Mouse (Mus musculus) layer of hippocampus, adult 18-20 months (tissue): ENCODE data around the gene Gna15. TPM values are rescaled to one million over a fixed set of nuclear protein-coding genes. Genes with fewer than 3 reads are reported as not detected.

Experiments
- DNase-seq, 2 experiments: peaks; one replicate each; pipeline ENCODE4 v3.0.0; 2022; ENCODE audit warnings: low spot score in 2 of 2
- total RNA-seq, 2 experiments: library from RNA; stranded (reverse); gene quantifications; 2 replicates each; pipeline ENCODE4 v1.2.3; 2021

Gene Gna15
- total RNA-seq, 2 experiments from 2014 or later, result 3.9 to 4.4 TPM

DNA sequence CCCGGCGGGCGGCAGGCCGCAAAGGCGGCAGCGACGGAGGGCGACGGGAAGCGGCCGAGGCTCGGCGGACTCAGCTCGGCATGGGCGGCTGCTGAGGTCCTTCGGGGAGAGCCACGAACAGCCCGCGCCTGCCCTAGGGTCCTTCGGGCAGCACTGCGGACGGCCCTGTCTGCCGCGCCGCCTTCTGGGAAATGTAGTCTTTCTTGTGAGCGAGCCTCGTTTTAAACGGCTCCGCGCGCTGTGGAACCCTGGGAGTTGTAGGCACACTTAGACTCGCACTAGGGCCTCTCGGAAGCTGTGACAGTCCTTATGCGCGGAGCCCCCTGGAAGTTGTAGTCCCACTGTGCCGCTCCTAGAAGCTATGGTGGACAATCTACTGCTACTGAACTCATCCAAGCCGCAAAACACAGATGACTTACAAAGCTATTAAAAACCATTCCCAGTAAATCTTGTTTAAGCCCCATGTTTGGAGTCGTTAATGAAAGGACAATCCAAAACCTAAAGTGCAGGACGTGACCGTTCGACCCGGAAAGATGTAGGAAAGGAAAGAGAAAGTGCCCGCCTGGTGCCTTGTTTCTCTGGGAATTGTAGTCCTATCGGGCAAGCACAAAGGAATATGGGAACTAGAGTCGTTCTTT is 27.6 kb downstream of the Gna15 start, which contains the start of gene Ncln:
TSS of gene Ncln (minus strand) at position 129 of the 638 bp plus-strand sequence.
- DNase-seq, result peak; percentile 97 to 100

DNA sequence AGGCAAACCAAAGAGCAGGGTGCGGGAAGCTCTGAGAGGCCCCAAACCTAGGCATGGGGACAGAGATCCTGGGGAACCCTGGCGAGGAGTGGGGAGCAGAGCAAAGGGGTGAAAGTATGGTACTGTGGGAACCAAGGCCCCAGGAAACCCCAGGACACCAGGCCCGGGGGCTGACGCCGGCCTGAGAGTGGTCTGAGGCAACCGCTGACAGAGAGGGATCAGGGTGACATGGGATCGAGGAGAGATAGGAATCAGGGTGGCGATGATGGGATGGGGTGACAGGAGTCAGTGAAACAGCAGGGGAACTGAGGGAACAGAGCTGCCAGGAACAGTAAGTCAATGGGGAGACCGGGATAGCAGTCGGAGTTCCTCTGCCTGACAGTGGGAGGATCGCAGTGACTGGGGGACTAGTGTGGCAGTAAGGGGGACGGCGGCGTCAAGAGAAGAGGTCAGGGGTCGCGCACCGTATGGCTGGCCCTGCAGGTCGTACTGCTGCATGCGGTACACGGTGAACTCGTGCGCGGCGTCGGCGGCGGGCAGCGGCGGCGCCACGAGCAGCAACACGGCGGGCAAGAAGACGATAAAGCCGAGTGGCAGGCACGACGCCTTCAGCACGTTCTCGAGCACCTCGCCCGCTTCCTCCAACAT is 28.3 kb downstream of the Gna15 start:
- DNase-seq, result no peak

DNA sequence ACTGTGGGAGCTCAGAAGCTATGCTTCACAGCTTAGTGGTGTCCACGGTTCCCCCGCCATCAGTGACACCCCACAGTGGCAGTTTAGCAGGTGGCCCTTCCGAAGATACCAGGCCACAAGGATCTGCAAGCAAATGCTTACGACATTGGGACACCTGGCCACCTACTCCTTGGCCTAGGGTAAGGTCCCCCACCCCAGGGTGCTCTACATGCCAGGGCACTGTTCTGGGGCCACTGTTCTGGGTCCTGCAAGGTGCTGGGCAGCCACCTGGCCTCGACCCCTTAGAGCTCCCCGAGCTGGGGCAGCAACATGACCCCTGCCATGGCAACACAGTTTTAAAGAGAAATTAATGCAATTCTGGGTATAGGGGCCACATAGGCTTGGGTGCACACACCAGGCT is 28.9 kb downstream of the Gna15 start:
- DNase-seq, result no peak

DNA sequence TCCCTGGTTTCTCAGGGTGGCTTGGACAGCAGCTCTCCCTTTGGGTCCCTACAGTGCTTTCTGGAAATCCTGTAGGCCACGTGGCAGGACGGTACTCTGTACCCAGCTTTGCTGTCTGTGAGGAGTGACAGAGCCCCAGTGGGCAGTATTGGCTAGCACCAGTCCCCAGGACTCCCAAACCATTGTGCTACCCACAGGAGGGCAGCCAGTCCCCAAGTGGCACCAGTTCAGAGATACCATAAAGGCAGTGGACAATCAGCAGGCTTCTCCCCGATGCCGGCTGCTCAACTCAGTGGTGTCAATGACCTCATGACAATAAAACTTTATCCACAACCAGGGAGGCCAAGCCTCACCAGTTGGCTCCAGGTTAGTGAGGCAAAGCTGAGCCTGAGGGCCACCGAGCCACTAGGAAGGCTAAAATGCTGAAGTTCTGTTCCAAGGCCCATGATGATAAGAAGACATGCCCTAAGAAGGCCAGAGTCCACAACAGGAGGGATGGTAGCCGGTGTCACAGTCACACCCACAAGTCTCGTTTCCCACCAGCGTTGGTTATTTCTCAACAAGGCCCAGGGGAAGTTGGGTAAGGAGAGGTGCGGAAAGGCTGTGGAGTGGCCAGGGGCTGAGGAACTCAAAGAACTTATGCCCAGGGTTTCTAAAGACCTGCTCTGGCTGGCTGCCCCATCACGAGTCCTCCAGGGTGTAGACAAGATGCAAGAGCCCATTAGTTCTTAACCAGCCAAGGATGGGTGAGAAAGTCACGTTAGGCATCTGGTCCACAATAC is 29.6 kb downstream of the Gna15 start:
- peak in 1 of 2 experiments; percentile 10 for DNase-seq

DNA sequence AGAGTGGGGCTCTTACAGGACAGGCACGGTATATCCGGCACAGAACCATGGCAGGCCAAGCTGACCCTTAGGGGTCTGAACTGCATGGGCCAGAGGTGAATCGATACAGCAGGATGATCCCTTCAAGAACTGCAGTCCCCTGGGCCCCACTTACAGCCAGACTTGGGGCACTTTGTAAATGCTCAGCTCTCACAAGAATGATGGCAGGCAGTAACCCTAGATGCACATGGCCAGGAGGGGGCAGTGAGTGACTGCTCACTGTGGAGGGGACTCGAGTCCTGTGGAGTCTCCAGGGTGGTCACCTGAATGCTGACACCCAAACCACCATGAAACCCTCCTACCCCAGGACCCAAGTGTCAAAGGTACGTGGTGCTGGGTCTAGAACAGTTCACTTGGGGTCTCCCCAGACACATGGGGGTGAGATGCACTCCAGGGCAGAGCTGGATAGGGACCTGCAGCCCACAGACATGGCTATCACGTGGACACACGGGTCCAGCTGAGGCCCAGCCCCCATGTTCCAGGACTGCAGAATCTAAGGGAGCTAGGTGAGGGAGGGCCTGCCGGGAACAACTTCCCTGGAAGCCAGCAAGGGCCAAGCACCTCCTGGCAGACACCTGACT is 30.3 kb downstream of the Gna15 start:
- no peak for DNase-seq

DNA sequence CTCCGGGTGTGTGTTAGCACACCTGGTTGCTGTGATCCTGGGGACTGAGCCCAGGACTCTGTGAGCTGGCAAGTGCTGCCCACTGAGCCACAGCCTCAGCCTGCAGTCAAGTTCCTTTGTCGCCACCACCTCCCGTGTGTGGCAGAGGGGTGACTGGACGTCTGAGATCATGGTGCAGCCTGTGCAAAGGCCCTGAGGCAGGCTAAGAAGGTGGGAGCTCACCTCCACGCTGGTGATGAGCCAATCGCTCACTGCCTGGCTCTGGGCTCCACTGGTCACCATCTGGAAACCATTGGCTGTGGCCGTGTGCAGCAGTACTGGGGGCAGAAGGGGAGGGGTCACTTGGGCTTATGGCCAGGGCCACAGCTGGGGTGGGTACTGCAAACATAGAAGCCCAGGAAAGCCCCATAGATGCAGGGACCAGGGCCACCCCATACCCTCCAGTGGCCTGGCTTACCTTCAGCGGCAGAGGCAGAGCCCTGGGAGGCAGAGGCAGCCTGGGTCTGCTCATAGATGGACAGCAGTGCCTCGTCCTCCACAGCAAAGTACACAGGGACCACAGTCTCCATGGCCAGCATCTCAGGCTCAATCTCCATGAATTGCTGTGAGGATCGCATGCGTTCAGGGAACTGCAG is 31.3 kb downstream of the Gna15 start:
- no peak for DNase-seq

DNA sequence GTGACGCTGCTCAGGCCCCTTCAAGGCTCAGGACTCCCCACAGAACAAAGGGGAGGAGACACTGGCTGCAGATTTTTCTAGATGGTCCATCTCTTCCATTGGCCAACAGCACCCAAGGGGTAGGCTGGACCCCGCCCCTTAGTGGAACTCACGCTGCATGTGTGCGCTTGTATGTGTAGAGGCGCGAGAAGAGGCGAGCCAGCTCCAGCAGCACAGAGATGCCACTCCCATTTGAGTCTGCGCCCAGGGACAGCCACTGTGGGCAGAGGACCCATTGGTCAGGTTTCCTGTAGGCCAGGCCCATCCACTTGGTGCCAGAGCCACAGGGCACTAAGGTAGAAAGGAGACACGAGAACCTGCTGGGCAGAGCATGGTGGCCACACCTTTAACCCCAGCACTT is 33.0 kb downstream of the Gna15 start:
- no peak for DNase-seq

DNA sequence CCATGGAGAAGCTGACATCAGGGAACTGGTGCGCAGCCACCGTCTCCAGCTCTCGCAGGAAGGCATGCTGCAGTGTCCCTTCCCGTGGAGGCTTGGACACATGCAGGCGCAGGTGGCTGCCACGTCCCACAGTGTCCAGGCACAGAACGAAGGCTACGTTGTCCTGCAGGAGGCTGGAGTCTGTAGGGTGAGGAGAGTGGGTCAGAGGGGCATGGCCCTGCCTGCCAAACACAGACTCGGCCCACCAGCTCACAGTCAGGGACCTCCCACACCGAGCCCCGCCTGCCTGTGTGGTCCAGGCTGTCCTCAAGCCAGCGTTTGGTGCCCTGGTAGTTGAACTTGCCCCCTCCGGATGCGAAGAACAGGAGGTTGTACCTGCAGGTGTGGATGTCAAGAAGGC is 34.1 kb downstream of the Gna15 start:
- no peak for DNase-seq

DNA sequence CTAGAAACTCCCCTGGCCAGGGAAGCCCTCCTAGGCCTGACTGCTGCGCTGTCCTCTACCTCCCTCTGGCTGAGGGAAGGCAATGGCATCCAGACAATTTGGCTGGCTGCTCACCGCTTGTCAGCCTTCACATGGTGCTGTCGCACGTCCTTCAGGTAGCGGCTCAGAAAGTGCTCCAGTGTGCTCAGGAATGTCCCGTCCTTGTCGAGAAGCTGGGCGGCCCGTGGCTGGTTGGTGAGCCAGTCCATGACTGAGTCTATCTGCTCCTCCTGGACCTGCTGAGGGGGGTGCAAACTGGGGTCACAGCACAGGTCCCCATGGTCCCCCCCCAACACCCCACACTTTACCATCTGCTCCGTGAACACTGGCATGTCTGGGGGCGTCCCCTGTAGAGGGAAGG is 35.9 kb downstream of the Gna15 start:
- DNase-seq, result no peak

DNA sequence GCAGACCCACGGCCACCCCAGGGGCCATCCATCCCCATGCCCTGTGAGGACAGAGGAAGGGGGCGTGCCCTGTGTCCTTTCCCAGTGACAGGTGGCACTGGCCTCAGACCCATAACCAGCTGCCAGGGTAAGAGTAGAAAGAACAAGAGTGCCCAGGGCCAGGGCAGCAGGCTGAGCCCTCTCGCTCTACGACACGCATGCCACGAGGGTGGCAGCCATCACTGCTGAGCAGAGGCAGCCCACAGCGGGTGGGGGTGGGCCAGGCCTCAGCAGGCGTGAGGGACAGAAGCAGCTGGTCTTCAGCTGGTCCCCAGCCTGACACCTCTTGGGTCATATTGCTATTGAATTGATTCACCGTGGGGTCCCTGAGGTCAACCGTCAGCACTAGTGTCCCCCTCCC is 37.5 kb downstream of the Gna15 start:
- DNase-seq, result no peak

DNA sequence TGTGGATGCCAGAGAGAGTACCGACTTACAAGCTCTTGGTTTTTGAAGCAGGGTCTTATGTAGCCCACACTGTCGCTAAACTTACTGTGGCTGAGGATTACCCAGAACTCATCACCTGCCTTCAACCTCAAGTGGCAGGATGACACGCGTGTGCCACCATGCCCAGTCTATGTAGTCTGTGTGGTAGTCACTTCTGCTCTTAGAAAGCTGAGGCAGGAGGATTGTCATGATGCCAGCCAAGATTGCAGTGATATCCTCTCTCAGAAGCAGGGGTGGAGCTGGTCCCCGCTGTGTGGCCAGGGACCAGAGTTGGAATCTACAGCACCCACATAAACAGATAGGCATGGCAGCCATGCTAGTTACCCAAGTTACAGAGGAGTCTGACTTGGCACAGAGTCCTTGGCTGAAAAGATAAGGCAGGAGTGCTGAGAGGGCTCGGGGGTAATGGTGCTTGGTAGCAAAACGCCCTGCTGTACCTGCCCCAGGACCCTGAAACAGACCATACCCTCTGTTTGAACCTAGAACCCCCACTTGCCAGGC is 38.5 kb downstream of the Gna15 start:
- DNase-seq, result no peak

DNA sequence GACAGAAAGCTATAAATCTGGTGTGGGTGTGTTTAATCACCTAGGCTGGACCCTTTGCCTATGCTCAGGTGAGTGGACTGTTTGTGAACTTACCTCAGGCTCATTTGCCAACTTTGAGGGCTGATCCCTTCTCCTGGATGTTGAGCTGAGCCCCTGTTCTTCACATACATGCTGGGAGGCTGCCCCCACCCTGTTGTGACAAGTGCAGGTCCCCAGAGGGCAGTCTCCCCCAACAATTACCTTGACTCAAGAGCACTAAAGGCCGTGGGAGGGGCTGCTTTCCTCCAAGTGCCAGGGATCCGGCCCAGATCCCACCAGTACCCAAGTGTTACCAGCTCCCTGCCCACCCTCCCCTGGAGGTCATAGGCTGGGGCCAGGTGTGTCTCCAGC is 39.0 kb downstream of the Gna15 start:
- no peak for DNase-seq

DNA sequence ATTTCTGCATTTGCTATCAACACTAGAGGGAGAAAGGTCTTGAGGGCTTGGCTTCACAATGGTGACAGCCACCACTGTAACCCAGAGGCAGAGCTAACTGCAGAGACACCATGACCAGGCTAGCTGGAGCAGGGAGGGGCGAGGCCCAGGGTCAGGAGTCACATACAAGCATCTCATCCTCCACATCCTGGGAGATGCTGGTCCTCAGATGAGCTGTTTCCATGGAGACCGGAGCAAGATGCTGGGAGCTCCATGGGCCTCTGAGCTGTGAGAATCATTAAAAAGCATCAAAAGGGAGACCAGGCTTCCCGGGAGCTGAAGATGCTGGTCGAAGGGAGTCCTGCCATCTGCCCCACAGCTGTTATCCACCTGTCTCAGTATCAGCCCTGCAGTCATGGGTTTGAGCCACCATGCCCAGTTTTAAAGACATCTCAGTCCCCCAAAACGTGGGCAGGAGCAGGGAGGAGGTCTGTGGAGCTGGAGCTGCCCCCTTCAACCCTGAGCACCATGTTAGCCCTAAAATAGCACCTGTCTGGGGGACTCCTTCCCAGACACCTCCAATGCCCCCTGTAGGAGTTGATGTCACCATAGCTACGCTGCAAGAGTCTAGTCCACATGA is 39.5 kb downstream of the Gna15 start:
- peak in 1 of 2 experiments; percentile 60 for DNase-seq

DNA sequence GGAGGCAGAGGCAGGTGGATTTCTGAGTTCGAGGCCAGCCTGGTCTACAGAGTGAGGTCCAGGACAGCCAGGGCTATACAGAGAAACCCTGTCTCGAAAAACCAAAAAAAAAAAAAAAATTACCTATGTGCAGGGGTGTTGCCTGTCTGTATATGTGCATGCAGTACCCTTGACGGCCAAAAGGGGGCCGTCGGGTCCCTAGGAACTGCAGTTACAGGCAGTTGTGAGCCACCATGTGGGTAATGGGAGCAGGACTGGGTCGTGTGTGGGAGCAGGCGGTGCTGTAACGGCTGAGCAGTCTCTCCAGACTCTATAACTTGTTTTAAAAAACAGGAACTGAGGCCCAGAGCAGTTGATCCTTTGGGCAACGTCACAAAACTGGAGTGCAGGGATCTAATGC is 40.0 kb downstream of the Gna15 start:
- DNase-seq, result peak in 1 of 2 experiments; percentile 74

DNA sequence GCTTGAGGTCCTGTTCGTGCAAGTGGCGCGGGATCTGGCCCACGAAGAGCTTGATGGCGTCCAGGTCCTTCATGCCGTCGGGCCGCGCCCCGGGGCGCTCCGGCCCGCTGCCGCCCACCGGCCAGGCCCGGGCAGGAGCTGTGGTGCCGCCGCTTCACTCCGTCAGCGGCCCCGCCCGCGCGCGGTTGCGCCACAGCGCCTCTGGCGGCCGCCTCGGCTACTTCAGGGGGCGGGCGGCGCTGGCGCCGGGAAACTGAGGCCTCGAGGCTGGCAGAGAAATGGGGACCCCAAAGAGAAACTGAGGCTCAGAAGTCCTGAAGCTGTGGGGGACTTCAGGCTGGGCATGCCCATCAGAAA is 41.5 kb downstream of the Gna15 start, which contains the start of gene Celf5:
TSS of gene Celf5 (minus strand) at position 177 of the 357 bp plus-strand sequence.
- DNase-seq, result peak; percentile 65 to 76

DNA sequence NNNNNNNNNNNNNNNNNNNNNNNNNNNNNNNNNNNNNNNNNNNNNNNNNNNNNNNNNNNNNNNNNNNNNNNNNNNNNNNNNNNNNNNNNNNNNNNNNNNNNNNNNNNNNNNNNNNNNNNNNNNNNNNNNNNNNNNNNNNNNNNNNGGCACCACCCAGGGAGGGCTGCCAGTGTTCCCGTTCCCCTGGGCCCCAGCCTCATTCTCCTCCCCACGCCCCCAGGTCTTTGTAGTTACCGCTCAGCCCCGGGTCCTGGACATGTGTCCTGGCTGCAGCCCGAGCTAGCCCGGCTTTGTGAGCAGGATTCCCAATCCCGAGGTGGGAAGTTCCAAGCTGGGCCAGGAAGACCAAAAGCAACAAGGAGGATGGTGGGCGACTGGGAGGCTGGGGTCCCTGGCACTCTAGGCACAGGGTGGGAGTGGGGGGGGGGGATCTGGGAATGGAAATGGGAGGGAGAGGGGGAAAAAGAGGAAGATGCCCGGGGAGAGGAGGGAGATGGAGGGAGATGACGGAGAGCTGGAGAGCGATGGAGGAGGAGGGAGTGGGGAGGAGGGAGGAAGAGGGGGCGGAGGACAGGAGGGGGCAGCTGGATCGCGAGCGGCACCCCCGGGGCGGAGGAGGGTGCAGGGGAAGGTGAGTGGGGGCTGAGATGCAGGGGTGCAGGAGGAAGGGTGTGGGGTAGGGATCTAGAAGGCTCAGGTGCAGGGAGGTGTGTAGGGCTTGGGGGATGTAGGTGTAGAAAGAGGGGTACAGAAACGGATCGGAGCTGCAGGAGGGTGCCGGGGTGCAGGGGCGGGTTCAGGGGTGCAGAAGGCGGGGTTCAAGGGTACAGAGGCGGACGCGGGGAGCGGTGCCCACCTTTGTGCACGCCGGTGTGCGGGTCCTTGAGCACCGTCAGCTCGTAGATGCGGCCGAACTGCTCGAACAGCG is 42.2 kb downstream of the Gna15 start:
- DNase-seq, result no peak

DNA sequence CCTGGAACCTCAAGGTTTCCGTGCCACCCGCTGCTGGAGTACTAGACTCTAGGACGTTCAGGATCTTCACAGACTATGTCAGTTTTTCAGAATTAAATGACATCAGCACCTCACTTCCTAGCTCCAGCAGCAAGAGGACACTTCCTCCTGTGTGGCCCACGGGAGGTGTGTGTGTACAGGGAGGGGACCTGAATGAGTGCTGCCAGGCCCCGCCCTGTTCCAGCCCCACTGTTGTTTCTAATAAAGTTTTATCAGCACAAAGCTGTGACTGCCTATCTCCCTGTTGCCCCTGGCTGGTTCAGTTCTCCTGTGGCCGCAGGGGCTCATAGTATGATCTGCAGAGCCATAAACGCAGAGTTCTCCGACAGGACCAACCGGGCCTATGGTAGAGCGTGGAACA is 49.6 kb downstream of the Gna15 start:
- no peak for DNase-seq

DNA sequence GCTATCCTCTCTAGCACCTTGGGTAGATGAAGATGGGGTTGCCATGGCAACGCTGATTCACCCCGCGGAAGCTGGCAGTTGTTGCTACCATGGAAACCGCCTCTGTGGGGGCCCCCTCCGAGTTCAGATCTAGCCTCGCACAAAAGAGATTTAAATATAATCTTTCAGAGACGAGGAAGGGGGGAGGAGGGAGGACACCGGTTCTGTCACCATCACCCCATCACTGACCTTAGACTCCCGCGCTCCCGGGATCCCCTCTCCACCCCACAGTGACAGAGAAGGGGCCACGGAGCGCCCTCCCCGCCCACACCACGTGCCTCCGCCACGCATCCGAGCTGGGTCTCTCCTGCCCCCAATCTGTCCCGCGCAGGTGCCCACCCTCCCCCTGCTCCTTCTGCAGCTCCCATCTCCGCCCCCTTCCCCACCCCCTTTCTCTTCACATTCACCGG is 51.0 kb downstream of the Gna15 start:
- peak; percentile 89 to 96 for DNase-seq

DNA sequence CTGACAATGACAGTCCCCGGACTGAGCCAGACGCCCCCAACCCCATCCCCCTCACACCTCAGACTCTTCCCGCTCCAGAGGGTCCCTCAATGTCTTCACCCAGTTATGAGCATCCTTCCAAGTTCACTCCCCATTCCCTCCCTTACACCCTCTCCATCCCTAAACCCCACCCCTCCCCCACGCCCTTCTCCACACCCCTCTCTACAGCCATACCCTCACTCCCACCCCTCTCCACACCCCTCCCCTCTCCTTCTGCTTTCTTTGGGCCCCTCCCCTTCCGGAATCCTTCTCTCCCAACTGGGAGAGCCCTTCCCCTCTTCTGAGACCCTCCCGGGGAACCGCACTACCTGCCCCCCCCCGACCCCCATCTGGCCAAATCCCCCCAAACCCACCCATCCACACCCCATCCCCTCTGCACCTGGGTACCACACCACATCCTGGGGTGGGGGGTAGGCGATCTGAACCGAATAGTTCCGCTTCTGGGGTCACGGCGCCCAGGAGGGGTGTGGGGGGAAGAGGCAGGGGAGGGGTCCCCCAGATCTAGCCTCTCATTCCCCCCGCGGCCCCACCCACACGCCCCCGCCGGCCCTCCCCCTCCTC is 51.5 kb downstream of the Gna15 start:
- DNase-seq, result no peak
